Mouse (Mus musculus): ENCODE data around the gene Cysrt1.

The Cysrt1 gene

DNA sequence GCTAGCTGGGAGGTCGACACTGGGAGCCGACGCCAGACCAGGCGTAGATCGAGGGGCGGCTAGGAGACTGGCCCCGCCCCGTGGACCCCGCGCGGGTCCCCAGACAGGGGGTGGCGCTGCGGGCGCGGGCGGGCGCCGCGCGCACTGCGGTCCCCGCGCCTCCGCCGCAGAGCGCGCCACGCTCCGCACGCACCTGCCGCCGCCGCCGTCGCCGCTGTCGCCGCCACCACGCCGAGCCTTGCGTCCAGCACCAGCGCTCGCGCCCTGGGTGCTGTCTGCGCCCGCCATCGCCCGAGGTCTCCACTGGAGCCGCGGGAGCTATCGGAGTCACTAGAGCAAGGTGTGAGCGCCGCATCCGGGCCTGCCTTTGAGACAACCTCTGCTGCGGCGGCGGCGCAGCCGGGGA, at the start of gene Cysrt1, which contains the start of gene Rnf208:
Cysrt1 (minus strand) TSS at position 352 of the 406 bp plus-strand sequence.
Rnf208 (plus strand) TSS at position 155 of the 406 bp plus-strand sequence.
- DNase-seq (ENCODE audit: low spot score): no peak

DNA sequence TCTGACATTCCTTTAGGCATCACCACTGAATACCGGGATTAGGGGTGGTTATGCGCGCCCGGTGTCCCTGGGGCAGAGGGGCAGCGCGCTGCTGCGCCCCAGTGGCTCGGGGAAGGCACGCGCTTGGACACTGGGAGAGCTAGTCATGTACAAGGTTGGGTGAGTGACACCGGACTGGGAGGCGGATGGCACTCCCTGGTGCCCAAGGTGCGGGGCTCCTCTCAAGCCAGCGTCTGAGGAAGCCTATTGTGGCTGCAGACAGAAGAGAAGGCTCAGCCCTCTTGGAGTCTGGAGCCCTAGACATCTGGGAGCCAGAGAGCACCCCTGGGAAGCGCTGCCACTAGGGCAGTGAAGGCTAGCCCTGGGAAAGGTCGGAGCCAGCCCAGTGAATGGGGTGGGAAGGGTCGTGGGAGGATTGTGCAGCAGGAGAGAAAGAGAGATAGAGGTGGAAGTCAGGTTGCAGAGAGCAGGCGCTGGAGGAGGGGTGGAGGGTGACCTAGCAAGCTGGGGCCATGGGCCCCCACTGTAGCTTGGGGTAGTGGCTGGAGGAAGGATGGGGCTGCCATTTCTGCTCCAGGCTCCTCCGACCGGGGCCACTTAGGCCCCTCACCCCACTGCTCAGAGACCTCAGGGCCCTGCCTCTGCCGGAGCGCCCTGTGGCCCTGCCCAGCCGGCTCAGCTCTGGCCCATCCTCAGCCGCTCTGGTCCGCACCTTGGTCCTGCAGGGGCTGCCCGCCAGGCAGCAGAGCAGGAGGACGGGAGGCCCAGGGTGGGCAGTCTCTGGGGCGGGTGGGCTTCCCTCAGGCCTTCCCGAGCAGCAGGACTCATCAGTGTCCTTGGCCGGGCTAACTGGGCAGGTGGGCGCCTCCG, 49.2 kb upstream of the Cysrt1 start:
- no peak for DNase-seq (ENCODE audit: low spot score)

DNA sequence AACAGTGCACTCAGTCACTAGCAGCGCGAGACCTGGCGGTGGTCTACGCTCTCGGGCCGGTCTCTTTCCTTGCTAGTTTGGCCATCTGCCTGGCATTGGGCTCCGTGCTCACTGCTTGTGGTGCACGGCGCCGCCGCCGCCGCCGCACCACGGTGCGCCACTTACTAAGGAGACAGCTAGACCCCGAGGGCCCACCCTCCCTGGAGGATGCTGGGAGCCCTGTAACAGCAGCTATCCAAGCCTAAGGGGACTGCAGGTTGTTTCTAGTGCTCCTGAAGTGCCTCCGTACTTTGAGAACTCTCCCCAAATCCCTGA, 48.5 kb upstream of the Cysrt1 start:
- no peak for DNase-seq (ENCODE audit: low spot score)

DNA sequence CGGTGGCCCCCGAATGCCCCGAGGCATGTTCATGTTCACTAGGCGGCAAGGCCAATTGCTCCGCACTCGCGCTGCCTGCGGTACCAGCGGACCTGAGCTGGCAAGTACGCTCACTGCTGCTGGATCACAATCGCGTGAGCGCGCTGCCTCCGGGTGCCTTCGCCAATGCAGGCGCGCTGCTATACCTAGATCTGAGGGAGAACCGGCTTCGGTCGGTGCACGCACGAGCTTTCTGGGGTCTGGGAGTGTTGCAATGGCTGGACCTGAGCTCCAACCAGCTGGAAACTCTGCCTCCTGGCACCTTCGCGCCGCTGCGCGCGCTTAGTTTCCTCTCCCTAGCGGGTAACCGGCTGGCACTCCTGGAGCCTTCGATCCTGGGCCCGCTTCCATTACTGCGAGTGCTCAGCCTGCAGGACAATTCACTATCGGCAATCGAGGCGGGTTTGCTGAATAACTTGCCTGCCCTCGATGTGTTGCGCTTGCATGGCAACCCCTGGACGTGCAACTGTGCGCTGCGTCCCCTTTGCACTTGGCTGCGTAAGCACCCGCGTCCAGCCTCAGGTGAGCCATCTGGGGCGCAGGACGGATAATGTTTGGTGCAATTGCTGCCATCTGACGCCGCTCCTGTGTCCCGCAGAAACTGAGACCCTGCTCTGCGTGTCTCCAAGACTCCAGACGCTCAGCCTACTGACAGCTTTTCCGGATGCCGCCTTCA, 48.0 kb upstream of the Cysrt1 start:
- DNase-seq (ENCODE audit: low spot score): no peak

DNA sequence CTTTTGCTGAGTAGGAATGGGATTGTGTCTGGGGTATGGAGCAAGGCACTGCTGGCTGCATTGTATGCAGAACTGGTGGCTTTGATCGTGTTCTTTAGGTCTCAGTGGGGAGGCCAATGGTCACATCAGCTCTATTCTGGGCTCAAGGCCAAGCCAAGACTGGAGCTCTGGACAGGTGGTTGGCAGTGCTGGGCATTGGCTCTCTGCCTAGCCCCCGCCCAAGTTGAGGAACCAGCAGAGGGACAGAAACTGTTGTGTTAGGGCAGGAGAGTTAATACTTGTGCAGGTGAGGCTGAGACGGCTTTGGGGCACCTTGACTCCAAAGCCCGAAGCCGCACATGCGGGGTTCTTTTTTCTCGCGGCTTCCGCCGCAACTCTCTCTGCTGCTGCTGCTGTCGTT, 47.4 kb upstream of the Cysrt1 start, which contains the start of gene Lrrc26:
Lrrc26 (plus strand) TSS at position 265 of the 400 bp plus-strand sequence.
- no peak for DNase-seq (ENCODE audit: low spot score)

DNA sequence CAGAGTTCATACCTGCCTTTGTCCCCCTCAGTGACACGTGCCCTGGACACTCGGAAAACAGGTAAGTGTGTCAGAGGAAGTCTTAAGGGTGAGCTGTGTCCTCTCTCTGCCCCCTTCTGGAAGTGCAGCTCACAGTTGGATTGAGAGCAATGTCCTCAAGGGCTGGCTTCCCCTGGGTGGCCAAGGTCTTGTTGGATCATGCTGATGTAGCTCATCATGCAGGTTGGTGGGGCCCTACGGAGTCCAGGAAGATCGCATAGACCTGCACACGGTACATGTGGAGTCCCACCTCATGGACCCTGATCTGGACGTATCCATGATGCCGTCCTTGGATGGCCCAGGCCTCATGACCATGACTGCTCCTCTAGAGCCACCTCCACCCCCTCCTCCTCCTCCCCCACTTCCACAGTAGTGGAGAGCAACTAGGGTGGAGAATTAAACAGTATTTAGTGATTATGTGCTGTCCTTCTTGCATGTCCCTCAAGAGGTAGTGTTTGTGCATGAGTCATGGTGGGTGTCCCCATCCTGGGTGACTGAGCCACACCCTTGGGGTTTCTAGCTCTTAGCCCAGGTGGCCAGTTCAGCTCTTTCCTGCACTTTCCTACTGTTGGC, 46.6 kb upstream of the Cysrt1 start:
- no peak for DNase-seq (ENCODE audit: low spot score)

DNA sequence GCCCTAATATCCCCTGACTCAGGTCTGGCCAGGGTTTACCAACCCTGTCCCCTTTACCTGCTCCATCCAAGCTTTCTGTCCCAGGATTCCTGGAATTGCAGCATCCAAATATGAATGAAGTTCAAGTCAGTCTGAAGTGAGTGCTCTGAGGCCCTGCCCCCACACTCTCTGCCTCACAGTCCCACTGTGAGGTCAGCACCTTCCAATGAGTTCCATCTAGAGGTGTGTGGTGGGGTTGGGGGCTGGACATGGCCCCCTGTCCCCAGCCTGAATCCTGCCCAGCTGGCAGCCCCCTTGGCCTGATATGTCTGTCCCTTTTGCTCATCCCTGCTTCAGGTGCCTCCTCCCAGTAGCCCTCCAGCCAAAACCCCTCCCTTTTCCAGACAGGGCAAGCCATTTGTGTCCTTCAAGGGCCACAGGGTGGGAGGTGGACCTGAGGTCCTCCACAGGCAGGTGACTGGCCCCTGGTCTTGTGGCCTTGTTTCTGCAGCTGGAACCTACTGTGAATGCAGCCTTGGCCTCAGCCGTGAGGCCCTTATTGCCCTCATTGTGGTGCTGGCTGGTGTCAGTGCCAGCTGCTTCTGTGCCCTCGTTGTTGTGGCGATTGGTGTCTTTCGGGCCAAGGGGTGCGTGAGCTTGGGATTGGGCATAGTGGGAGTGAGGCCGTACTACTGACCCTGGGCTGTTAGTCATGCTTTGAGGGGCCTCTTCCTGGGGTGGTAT, 45.8 kb upstream of the Cysrt1 start, which contains the start of gene Tmem210:
Tmem210 (plus strand) TSS at position 219 of the 723 bp plus-strand sequence.
- no peak for DNase-seq (ENCODE audit: low spot score)

DNA sequence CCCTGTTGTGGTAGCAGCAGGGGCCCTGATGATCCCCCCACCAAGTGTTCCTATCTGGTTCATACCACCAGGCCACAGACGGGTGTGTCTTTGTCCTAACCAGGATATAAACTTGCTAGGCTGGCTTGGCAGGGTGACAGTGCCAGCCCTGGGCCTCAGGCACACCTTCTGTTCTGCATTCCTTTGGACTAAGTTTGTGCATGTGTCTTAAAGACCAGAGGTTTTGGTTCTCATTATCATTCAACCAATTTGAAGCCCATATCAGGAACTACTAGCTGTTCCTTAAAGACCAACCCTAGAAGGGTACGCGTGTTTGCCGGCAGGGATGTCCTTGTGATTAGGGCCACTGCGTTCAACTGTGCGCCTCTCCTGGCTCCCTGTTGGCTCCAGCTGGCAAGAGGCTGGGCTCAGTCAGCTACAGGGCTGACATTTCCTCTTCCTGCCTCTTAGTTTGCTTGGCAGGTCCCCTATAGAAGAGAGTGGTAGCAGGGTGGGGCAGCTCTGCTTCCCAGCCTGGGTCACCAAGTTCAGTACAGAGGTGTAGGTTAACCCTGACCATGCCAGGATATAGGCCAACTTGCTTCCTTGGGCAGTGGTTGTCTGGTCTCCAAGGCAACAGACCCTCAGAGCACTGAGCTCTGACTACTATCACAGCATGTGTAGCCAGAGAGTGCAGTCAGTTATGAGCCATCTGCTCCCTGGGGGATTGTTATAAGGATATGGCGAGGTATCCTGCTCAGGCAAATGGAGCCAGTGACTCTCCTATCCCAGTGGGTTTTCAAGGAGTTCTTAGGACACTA, 44.8 kb upstream of the Cysrt1 start:
- DNase-seq (ENCODE audit: low spot score): peak; percentile 59

DNA sequence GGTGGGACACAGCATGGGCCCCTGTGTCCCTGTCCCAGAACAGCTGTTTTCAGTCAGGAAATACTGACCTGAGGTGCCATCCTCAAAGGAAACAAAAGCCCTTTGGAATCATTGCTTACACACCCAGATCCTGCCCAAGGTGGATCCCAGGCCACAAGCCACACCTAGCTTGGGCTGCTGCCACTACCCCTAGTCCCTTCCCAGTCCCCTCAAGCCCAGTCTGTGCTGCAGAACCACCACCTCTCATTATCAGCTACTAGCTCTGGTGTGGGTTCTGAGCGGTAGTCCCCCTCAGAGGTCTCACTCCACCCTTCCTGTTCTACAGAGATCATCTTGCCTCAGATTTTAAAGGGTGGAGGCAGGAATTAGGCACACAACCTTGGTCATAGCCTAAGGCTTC, 44.1 kb upstream of the Cysrt1 start:
- DNase-seq (ENCODE audit: low spot score): no peak

DNA sequence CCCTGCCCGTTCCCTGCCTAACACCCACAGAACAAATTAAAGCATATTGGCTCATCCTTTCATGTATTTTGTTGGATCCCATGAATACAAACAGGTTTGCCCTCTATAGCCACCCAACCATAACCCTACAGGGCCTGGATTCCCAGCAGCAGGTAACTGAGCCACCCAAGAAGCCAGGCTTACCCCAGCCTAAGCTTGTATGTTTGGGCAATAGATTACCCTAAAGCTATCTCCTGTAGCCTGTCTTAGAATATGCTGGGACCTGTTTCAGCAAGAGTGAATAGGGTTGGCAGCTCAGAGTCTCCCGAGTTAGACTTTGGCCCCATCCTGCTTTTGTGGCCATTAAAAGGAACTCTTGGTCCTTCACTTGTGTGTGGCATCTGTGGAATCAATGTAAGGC, 43.3 kb upstream of the Cysrt1 start:
- no peak for DNase-seq (ENCODE audit: low spot score)

DNA sequence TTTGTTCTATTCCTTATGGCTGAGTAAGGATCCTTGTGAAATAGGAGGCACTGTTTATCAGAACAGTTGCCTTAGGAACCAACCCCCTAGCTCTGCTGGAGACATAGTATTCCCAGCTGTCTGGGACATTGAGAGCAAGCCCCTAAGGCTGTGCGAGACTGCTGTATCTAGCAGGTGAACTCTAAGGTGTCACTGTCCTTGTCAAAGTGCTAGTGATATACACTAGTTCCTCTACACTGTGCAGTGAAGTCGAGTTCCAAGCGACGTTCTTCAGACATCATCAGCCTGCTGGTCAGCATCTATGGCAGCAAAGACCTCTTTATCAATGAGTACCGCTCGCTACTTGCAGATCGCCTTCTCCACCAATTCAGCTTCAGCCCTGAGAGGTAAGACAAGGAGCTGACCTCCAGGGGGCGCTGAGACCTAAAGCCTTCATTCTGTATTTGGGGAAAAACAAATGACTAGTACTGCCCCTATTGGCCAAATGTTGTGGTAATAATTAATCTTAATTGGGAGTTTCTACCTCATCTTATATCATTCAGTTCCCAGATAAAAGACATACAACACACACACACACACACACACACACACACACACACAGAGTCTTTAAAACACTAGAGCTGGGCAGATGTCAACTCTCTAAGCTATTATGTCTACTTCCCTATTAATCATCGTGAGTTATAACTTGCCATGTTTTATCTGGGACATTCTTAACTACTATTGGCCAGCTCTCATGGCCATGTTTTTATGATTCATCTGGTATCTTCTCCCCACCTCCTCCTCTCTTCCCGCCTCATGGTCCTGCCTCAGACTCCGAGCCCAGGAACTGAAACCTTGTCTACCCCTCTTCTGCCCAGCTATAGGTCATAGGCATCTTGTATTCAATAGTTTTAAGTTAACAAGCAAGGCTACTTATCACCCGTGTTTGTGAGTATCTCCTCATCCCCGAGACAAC, 37.0 kb upstream of the Cysrt1 start:
- DNase-seq (ENCODE audit: low spot score): peak; percentile 84

DNA sequence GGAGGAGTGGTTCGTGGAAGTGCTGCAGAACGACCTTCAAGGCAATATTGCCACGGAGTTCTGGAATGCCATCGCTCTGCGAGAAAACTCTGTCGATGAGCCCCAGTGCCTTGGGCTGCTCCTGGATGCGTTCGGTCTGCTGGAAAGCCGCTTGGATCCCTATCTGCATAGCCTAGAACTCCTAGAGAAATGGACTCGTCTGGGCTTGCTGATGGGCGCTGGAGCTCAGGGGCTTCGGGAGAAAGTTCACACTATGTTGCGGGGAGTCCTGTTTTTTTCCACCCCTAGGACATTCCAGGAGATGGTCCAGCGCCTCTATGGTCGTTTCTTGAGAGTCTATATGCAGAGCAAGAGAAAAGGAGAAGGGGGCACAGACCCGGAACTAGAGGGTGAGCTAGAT, 30.8 kb upstream of the Cysrt1 start:
- DNase-seq (ENCODE audit: low spot score): no peak

DNA sequence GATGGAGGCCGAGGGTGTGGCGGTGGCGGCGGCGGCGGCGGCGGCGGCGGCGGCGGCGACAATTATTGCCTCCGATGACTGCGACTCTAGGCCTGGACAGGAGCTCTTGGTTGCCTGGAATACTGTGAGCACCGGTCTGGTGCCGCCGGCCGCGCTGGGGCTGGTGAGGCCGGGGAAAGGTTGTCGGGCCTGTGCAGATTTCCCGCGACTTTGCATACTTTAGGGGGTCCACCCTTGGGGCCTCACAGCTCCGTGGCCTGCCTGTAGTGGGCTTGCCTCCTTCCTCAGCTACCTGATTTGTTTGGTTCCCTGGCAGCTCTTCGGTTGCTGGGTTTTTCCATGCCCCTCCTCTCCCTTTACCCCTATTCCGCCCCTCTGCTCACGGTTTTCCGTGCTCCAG, 30.3 kb upstream of the Cysrt1 start:
- no peak for DNase-seq (ENCODE audit: low spot score)

DNA sequence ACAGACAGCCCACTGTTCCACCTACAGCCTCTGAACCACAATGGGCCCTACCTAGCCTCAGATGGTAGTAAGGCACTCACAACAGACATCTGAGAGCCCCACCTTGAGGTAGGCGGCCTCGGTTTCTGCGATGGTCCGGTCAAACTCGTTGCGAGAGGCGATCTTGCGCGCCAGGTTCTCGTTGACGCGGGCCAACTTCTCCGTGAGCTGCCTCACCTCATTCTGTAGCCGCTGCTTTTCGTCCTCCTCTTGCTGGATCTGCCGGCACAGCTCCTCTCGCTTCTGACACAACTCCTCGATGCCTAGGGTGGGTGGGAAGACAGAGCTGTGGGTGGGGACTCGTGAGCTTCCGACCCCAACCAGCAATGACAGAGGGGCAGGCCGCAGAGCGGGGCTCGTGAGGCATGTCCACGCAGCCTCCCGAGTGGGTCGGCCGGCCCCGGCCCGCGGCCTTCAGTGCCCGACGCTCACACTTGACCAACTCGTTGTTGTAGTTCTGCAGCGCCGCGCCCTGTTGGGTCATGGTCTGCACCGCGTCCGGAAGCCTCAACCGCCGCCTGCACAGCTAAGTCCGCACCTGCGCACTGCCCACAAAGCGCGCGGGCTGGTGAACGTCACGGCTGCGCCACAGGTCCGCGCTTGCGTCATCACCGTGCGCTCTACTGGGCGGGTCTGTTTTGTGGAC, 29.7 kb upstream of the Cysrt1 start, which contains the start of the genes Ssna1 and Anapc2:
Ssna1 (minus strand) TSS at position 612 of the 685 bp plus-strand sequence.
Anapc2 (plus strand) TSS at position 652 of the 685 bp plus-strand sequence.
- DNase-seq (ENCODE audit: low spot score): peak; percentile 99

DNA sequence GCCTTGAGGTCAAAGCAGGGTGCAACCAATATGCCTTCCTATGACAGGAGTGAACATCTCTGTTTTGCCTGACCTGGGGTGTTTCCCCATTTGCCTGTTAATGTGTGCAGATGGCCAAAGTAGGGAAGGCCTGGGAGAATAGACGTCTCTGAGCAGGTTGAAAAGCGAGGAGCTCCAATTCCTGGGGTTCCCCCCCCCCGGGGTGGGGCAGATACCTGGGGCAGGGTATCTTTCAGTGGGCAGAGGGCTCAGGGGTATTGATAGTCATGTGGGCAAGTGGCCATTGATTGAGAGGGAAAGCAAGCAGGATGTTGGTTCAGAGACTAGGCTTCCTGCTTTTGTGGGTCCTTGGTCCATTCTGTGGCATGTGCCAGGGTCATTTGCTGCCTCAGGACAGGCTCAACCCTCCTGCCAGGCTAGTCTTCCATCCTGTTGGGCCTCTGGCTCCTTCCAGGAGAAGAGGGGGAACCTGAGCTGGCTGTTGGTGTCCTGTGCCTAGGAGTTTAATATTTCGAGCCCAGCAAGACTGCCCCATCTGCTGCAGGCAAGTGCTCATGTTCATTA, 25.6 kb upstream of the Cysrt1 start:
- no peak for DNase-seq (ENCODE audit: low spot score)

DNA sequence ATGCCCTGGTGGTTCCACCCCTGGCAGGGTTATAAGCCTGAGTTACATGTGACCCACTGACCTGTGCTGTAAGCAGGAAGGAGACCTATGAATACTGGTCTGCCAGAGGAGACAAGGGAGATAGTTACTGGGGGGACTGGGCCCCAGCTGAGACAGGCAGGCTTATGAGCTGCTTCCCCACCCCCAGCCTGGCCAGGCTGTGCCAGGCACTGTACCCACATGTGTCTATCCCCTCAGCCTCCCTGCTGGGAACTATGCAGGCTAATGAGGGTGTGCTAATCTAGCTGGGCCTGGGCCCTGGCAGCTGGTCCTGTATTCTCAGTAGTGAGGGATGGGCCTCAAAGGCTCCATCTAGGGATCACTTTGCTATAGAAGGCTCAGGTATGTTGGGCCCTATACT, 25.0 kb upstream of the Cysrt1 start:
- no peak for DNase-seq (ENCODE audit: low spot score)

DNA sequence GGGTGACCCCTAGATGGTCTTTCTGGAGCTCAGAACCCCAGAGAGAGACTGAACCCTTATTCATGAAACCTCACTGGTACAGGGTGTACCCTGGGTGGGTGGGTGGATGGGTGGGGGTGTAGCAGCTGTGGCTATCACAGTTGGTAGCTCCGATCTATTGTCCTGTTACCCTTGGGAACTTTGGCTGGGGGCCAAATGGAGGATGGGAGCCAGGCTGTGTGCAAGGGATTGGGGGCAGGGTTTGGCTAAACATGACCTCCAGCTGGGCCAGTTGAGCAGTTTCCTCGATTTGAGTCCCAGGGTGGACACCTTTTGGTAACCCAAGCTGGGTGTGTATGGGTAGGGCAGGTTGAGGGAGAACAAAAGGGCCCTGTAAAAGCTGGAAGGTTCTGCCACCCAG, 24.5 kb upstream of the Cysrt1 start:
- peak; percentile 28 for DNase-seq (ENCODE audit: low spot score)

DNA sequence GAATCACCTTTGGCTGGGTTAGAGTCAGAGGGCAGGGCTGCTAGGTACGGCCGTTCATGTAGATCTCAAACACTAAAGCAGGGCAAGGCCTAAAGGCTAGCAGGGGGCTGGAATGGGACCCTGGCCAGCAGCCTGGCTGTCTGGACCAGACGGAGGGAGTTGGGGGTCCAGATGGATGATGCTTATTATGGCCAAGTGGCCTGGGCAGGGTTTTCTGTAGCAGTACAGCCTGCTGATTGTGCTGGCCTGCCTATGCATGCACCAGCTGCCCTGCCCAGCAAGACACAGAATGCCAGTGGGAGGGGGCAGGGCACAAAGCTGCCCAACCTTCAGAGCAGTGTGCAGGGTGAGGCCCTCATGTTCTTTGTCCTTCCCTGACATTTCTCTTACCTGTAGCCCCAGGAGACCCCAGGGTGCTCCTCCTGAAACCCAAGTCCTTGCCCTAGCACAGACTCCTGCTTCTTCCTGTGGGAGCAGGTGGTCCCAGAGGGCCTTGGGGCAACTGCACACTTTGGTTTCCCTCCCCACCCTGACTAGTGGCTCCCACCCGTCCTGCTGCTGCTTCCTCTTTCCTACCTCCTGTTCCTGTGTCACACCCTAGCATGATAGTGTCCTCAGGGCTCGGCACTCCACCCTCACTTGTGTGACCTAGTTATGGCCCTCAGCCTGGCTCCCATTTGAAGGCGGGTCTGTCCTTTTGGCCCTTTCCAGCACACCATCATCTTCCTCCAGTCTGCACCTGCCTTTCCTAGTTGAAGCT, 23.8 kb upstream of the Cysrt1 start:
- DNase-seq (ENCODE audit: low spot score): peak; percentile 46

Data from urinary bladder, postnatal 25 days (tissue).